Mouse (Mus musculus) embryonic facial prominence, embryonic 15.5 days (tissue): ENCODE measurements around the gene Invs. TPM values are rescaled to one million over a fixed set of nuclear protein-coding genes. Genes with fewer than 3 reads are reported as not detected.

Source experiments
- ATAC-seq: fragments of 200-750 bp; cut with Nextera tagmentation; 2 replicates; pipeline ENCODE4 v1.8.0; 2017; ENCODE audit warnings: low read depth, moderate TSS enrichment; ENCODE audit not compliant: insufficient number of reproducible peaks, low FRiP score, low TSS enrichment
- H3K27ac ChIP-seq: fragments of 300-500 bp; sonication (generic); replicated peaks from 2 replicates; pipeline ENCODE4 v1.5.1; 2015; ENCODE audit warnings: mild to moderate bottlenecking, inconsistent platforms
- H3K27me3 ChIP-seq: fragments of 300-500 bp; sonication (generic); 2 replicates; pipeline ENCODE4 v1.6.1; 2015; ENCODE audit warnings: inconsistent platforms
- H3K36me3 ChIP-seq: fragments of 300-500 bp; sonication (generic); 2 replicates; pipeline ENCODE4 v1.6.1; 2015; ENCODE audit warnings: mild to moderate bottlenecking, inconsistent platforms
- H3K4me1 ChIP-seq: fragments of 300-500 bp; sonication (generic); 2 replicates; pipeline ENCODE4 v1.6.1; 2015; ENCODE audit warnings: inconsistent platforms
- H3K4me2 ChIP-seq: fragments of 300-500 bp; sonication (generic); replicated peaks from 2 replicates; pipeline ENCODE4 v1.6.1; 2015; ENCODE audit warnings: mild to moderate bottlenecking, inconsistent platforms
- H3K4me3 ChIP-seq: fragments of 300-500 bp; sonication (generic); replicated peaks from 2 replicates; pipeline ENCODE4 v1.5.1; 2015; ENCODE audit warnings: mild to moderate bottlenecking, inconsistent platforms
- H3K9ac ChIP-seq: fragments of 300-500 bp; sonication (generic); 2 replicates; pipeline ENCODE4 v1.6.1; 2015; ENCODE audit warnings: inconsistent platforms
- H3K9me3 ChIP-seq: fragments of 300-500 bp; sonication (generic); replicated peaks from 2 replicates; pipeline ENCODE4 v1.6.1; 2016; ENCODE audit warnings: inconsistent platforms
- WGBS: fragments of 180-500 bp; shearing (Covaris S2); methylation state at CpG from one replicate; pipeline ENCODE4 v1.1.7; 2015; 5-methylcytosine and 5-hydroxymethylcytosine counted together
- polyA plus RNA-seq: library from polyadenylated mRNA; unstranded; fragments of >200 nt; fragmentation: Nextera tagmentation; extraction: Ambion mirVana; gene quantifications from 2 replicates; pipeline ENCODE4 v1.2.1, GENCODE M21; 2015

Gene Invs
- polyA plus RNA-seq, 1 experiment from 2014 or later = 9.9 TPM

DNA sequence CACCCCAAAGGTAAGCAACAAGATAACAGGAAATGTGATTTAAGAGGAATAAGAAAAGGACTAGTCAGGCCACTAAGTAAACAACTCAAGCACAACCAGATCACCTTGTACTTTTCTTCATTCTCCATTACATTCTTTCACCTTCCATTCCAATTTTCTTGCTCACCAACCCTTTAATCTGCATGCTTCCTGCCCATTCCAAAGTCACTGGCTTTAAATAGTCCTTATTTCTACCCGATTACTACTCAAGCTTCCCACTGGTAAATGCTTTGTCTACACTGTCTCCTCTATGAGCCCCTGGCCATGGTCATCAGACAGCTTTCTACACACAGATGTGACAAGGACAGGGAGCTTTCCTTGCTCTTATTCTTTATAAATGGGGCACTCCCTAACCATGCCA lies 191.4 kb downstream of the Invs start:
- Histone ChIP-seq H3K4me3 (no peak overlapping the region), H3K27ac (no peak overlapping the region), H3K36me3 (peaks cover 14% of the 10 kb centered on the region), H3K27me3 (no peaks in the 10 kb centered on the region), H3K9me3 (no peaks in the 10 kb centered on the region), H3K4me2 (peak overlapping the region; percentile 53), H3K9ac (no peak overlapping the region), H3K4me1 (peaks cover 12% of the 10 kb centered on the region)
- ATAC-seq = no peak
- 33% methylated on average over 1 of the region's 1 CpGs for WGBS

DNA sequence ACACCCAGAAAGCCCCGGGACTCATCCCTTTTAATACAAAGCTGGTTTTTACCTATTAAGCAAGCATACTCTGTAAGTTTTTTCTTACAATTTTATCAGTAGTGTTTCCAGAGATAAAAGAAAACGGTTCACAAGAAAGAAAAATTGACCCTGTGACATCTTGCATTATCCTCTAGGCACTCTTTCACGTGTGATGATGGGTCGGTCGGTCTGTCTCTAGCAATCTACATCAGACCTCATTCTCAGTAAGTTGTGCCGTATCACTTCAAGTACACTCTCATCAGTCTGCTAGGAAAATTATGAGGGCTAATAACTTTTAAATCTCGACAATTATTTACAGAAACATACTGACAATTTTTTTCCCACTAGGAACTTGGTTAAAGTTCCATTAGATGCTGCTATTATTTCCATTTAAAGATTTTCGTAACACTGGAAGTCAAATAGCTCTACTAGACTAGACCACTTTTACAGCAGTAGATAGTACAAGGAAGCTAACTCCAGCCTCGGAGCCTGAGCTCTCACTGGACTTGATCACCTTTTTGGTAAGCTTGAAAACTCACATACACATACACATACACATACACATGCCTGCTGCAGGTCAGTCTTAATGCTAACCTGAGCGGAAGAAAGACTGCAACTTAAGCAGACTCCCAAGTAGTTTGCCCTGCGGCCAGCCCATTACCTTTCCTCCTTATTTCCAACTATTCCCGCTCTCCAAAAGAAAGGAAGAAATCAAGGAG lies 192.7 kb downstream of the Invs start:
- no peak for ATAC-seq

DNA sequence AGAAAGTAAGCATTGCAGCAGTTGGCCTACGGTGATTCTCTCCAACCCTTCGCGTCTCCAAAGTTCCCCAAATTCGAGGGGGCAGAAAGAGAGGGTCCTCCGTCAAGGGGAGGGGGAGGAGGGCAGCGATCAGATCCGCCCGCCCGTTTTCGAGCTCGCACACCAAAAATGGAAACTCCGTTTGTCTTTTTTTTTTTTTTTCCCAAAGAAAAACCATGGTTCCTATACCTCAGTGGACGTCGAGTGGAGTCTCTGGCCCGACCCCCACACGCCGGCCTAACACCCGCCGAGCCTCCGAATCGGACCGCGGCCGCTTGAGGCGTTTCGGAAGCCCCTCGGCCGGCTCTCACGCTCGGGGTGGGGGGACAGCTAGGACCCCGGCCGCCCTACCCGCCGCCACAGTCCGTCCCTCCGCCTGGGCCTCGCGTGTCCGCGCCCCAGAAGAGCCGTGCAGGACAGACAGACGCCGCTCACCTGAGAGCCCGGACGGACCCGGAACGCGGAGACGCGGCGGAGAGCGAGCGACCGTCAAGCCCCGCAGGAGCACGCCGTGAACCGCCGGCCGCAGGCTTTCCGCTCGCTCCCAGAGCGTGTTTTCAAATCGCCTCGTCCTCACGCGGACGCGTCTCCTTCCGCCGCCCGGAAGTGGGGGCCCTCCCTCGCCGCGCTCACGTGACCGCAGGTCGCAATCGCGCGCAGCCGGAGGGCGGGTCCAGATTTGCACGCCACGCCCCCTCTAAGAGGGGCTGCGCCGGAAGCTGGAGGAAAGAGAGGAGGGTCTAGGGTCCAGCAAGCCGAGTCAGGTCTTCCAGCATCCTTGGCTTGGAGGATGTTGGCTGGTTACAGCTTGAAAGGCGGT lies 193.5 kb downstream of the Invs start, which contains the start of gene Tex10:
Gene Tex10, minus strand, starts transcription at position 668 of the 859 bp plus-strand sequence.
- peak within 1 kb of the TSS; percentile 53 for H3K4me2 ChIP-seq
- H3K4me1 ChIP-seq = peaks cover 12% of the 10 kb centered on the region
- H3K36me3 ChIP-seq = peaks cover 7% of the 10 kb centered on the region; the same call in 1 of the 2 replicates
- peak within 1 kb of the TSS; percentile 83 for H3K27ac ChIP-seq
- peak; percentile 95 for ATAC-seq
- under 1% methylated on average over 89 of the region's 89 CpGs for WGBS
- H3K9ac ChIP-seq = peak within 1 kb of the TSS; percentile 87
- no peaks in the 10 kb centered on the region for H3K9me3 ChIP-seq
- no peaks in the 10 kb centered on the region for H3K27me3 ChIP-seq
- H3K4me3 ChIP-seq = peak within 1 kb of the TSS; percentile 94

More for the DNA sequence above, 192.7 kb downstream of the Invs start:
- H3K4me2 ChIP-seq = peak overlapping the region; percentile 53
- H3K27ac ChIP-seq = no peak overlapping the region; the same call in 1 of the 2 replicates
- H3K9me3 ChIP-seq = no peaks in the 10 kb centered on the region
- no peaks in the 10 kb centered on the region for H3K27me3 ChIP-seq
- 10% methylated on average over 12 of the region's 12 CpGs for WGBS
- H3K4me3 ChIP-seq = peak overlapping the region; percentile 94
- H3K36me3 ChIP-seq = peaks cover 11% of the 10 kb centered on the region
- peaks cover 12% of the 10 kb centered on the region for H3K4me1 ChIP-seq
- H3K9ac ChIP-seq = peak overlapping the region; percentile 87

DNA sequence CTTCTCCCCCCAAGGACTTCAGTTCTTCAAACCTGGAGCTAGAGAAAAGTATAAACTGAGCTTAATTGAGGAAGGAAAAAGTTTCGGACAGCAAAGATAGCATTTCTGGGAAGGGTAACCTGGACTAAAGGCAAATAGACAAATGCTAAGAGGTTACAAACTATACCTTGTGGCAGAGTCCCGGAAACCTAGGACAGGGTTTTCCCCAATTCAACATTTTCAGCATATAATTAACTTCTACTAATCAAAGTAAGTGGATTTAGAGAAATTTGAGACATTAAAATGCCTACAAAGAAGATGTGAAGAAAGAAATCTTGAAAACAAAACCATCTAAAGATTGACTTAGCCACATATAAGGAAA lies 194.1 kb downstream of the Invs start:
- 73% methylated on average over 2 of the region's 2 CpGs for WGBS
- ATAC-seq = no peak
- H3K9ac ChIP-seq = 0 out of 2 replicates have a peak overlapping the region, but pooled peaks have one; percentile 87

DNA sequence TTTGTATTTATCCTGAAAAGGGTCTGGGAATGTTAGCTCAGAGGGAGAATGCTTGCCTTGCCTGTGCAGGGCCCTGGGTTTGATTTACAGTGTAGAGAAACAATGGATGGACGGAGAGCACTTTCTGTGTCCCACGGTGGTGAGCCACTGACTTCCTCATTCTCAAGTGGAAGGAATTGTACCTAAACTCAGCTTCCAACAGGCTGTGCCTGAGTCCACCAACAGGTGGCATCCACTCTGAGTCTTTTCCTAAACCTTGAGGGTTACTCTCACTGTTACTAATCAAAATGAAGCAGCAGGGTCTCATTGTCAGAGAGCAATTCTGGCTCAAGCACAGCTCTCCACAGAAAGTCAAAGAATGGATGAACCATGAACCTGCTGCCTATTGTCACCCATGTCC lies 201.7 kb downstream of the Invs start:
- Histone ChIP-seq H3K27me3 (no peaks in the 10 kb centered on the region), H3K4me3 (no peak overlapping the region)
- WGBS = 24% methylated on average over 2 of the region's 2 CpGs

More for the DNA sequence above, 194.1 kb downstream of the Invs start:
- no peak overlapping the region; the same call in 1 of the 2 replicates for H3K27ac ChIP-seq
- peak overlapping the region; percentile 94 for H3K4me3 ChIP-seq
- no peaks in the 10 kb centered on the region for H3K9me3 ChIP-seq
- H3K36me3 ChIP-seq = peaks cover 2% of the 10 kb centered on the region; the same call in 1 of the 2 replicates
- H3K4me1 ChIP-seq = peaks cover 12% of the 10 kb centered on the region
- H3K27me3 ChIP-seq = no peaks in the 10 kb centered on the region
- peak overlapping the region; percentile 53 for H3K4me2 ChIP-seq

More for the DNA sequence above, 201.7 kb downstream of the Invs start:
- H3K4me1 ChIP-seq = no peaks in the 10 kb centered on the region
- no peak for ATAC-seq
- H3K9ac ChIP-seq = no peak overlapping the region
- no peaks in the 10 kb centered on the region for H3K36me3 ChIP-seq
- H3K9me3 ChIP-seq = no peaks in the 10 kb centered on the region
- H3K4me2 ChIP-seq = no peak overlapping the region
- no peak overlapping the region for H3K27ac ChIP-seq

Other genes with a start within 250 kb of the Invs start
- gene Nr4a3, start 234.6 kb upstream of the Invs start, polyA plus RNA-seq = 0.38 and 0.49 TPM in 2 replicates
- 35.0 and 36.6 TPM in 2 replicates for gene Stx17, start 154.8 kb upstream of the Invs start, polyA plus RNA-seq
- 95.9 and 96.4 TPM in 2 replicates for gene Erp44, start 202 bp upstream of the Invs start, polyA plus RNA-seq
- 50.2 and 51.0 TPM in 2 replicates for gene Tex10, start 193.7 kb downstream of the Invs start, polyA plus RNA-seq